Mouse (Mus musculus): ENCODE results near the gene Cd300ld5.

DNA sequence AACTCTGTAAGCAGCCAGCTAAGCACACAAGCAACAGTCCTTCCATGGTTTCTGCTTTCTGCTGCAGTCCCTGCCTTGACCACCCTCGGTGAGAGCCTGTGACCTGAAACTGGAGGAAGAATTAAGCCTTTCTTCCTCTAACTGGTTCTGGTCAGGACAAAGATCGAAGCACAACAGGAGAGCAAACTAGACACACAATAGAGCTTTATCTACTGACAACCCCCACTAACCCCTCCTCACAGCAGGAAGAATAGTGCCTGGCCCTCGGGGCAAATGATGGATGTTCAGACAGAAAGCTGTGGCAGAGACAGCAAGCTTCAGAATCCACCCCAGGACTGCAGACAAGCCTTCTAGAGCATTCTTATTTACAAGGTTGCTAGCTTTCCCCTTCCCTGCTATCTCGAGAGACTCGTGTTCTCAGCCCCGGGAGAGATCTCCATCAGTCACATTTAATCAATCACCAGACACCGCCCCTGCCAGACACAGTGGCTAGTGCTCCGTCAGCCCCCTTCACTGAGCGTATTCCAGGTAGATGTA, 33.5 kb upstream of the Cd300ld5 start:
- TF ChIP-seq POLR2A (IDR thresholded peaks at IDR 0.05; ENCODE audit: low read depth, low read length) (no peak), POLR2AphosphoS2 (IDR thresholded peaks at IDR 0.05; ENCODE audit: low read depth, low read length) (no peak), CTCF (conservative IDR thresholded peaks at IDR 0.05 in 1 of 2, IDR thresholded peaks at IDR 0.05 in 1 of 2; ENCODE audit: low read depth in 2 of 2, low read length in 2 of 2) (no peak), NELFE (IDR thresholded peaks at IDR 0.05; ENCODE audit: low read depth, low read length) (no peak), MAX (IDR thresholded peaks at IDR 0.05; ENCODE audit: low read length) (no peak), TCF12 (IDR thresholded peaks at IDR 0.05; ENCODE audit: low read depth, low read length) (no peak), CHD2 (IDR thresholded peaks at IDR 0.05; ENCODE audit: low read length) (no peak), ZNF384 (IDR thresholded peaks at IDR 0.05; ENCODE audit: low read depth, low read length) (no peak), RAD21 (IDR thresholded peaks at IDR 0.05; ENCODE audit: low read depth, low read length) (no peak)

All from CH12.LX (cell line).